Mouse (Mus musculus): Measurements from ENCODE around the gene Dmgdh.

The Dmgdh gene

GRCm38 (mm10) chr13:93771588-93772278 lies 97.5 kb downstream of the Dmgdh start, which contains the start of gene Arsb:
TSS of gene Arsb (plus strand) at chr13:93771630.
- in situ Hi-C loops (cut with MboI; ENCODE audit: low sequenced_read_pairs) = no loop called here

- in situ Hi-C loops (cut with MboI; ENCODE audit: low sequenced_read_pairs) = no loop called here
These were observed 98.0 kb downstream of the Dmgdh start for GRCm38 (mm10) chr13:93772279-93772636.

- in situ Hi-C loops (cut with MboI; ENCODE audit: low sequenced_read_pairs) = no loop called here
These were observed 98.6 kb downstream of the Dmgdh start for GRCm38 (mm10) chr13:93772861-93773260.

- in situ Hi-C loops (cut with MboI; ENCODE audit: low sequenced_read_pairs) = no loop called here
These were observed 99.6 kb downstream of the Dmgdh start for GRCm38 (mm10) chr13:93773704-93774315.

- in situ Hi-C loops (cut with MboI; ENCODE audit: low sequenced_read_pairs) = no loop called here
These were observed 108.6 kb downstream of the Dmgdh start for GRCm38 (mm10) chr13:93782823-93783222.

- in situ Hi-C loops (cut with MboI; ENCODE audit: low sequenced_read_pairs) = no loop called here
These were observed 111.1 kb downstream of the Dmgdh start for GRCm38 (mm10) chr13:93785329-93785728.

GRCm38 (mm10) chr13:93786051-93786450 lies 111.8 kb downstream of the Dmgdh start:
- in situ Hi-C loops (cut with MboI; ENCODE audit: low sequenced_read_pairs) = no loop called here

- in situ Hi-C loops (cut with MboI; ENCODE audit: low sequenced_read_pairs) = no loop called here
These were observed 113.4 kb downstream of the Dmgdh start for GRCm38 (mm10) chr13:93787647-93788046.

GRCm38 (mm10) chr13:93792945-93793642 lies 118.9 kb downstream of the Dmgdh start:
- in situ Hi-C loops (cut with MboI; ENCODE audit: low sequenced_read_pairs) = no loop called here

- in situ Hi-C loops (cut with MboI; ENCODE audit: low sequenced_read_pairs) = no loop called here
These were observed 119.5 kb downstream of the Dmgdh start for GRCm38 (mm10) chr13:93793643-93794182.

GRCm38 (mm10) chr13:93797011-93797600 lies 122.9 kb downstream of the Dmgdh start:
- in situ Hi-C loops (cut with MboI; ENCODE audit: low sequenced_read_pairs) = no loop called here
